Mouse (Mus musculus) ovary, postnatal 10 days (tissue): Measurements from ENCODE around the gene Phc2.
"Not testable (repeated sequence)": the region's sequence is repeated elsewhere in the genome, so short reads cannot be mapped to it uniquely, and the experiment has no call there.

ENCODE experiments used
- DNase-seq: peaks from one replicate; pipeline ENCODE4 v3.0.0; 2022; ENCODE audit warnings: low spot score

Phc2 gene

GRCm38 (mm10) chr4:128646762-128647161 is 7.7 kb upstream of the Phc2 start:
- DNase-seq = no peak

GRCm38 (mm10) chr4:128648567-128649255 is 5.8 kb upstream of the Phc2 start:
- no peak for DNase-seq

- DNase-seq = no peak
Observed at GRCm38 (mm10) chr4:128651530-128651929, 3.0 kb upstream of the Phc2 start.

GRCm38 (mm10) chr4:128652584-128653298 is 1.8 kb upstream of the Phc2 start:
- no peak for DNase-seq

GRCm38 (mm10) chr4:128655446-128655845 is 944 bp downstream of the Phc2 start:
- DNase-seq = no peak

- no peak for DNase-seq
Observed at GRCm38 (mm10) chr4:128660196-128660595, 5.7 kb downstream of the Phc2 start.

- no peak for DNase-seq
Observed at GRCm38 (mm10) chr4:128661063-128661462, 6.6 kb downstream of the Phc2 start.

- DNase-seq = no peak
Observed at GRCm38 (mm10) chr4:128664002-128664401, 9.5 kb downstream of the Phc2 start.

GRCm38 (mm10) chr4:128666362-128666761 is 11.9 kb downstream of the Phc2 start:
- not testable (repeated sequence) for DNase-seq

GRCm38 (mm10) chr4:128667195-128667594 is 12.7 kb downstream of the Phc2 start:
- DNase-seq = not testable (repeated sequence)

GRCm38 (mm10) chr4:128669229-128669628 is 14.7 kb downstream of the Phc2 start:
- no peak for DNase-seq

GRCm38 (mm10) chr4:128670566-128671191 is 16.2 kb downstream of the Phc2 start:
- DNase-seq = no peak

- DNase-seq = no peak
Observed at GRCm38 (mm10) chr4:128672494-128672893, 18.0 kb downstream of the Phc2 start.

GRCm38 (mm10) chr4:128678564-128679217 is 24.2 kb downstream of the Phc2 start:
- DNase-seq = no peak

GRCm38 (mm10) chr4:128681126-128681525 is 26.6 kb downstream of the Phc2 start:
- DNase-seq = no peak

- DNase-seq = no peak
Observed at GRCm38 (mm10) chr4:128682281-128682680, 27.8 kb downstream of the Phc2 start.

GRCm38 (mm10) chr4:128683706-128684105 is 29.2 kb downstream of the Phc2 start:
- DNase-seq = no peak

- DNase-seq = no peak
Observed at GRCm38 (mm10) chr4:128684108-128684507, 29.6 kb downstream of the Phc2 start.

- DNase-seq = no peak
Observed at GRCm38 (mm10) chr4:128688513-128688913, 34.0 kb downstream of the Phc2 start.

GRCm38 (mm10) chr4:128688976-128689375 is 34.5 kb downstream of the Phc2 start:
- DNase-seq = no peak

- no peak for DNase-seq
Observed at GRCm38 (mm10) chr4:128689739-128690304, 35.3 kb downstream of the Phc2 start.

- no peak for DNase-seq
Observed at GRCm38 (mm10) chr4:128691195-128691594, 36.7 kb downstream of the Phc2 start.
